Mouse (Mus musculus) layer of hippocampus, postnatal 10 days (tissue): ENCODE measurements around the gene Rnf180. TPM values are rescaled to one million over a fixed set of nuclear protein-coding genes. Genes with fewer than 3 reads are reported as not detected.

Experiments
- DNase-seq, 2 experiments: peaks; one replicate each; pipeline ENCODE4 v3.0.0; 2021; ENCODE audit warnings: low spot score in 2 of 2
- total RNA-seq, 2 experiments: library from RNA; stranded (reverse); gene quantifications; 2 replicates each; pipeline ENCODE4 v1.2.3; 2021

Rnf180 gene
- total RNA-seq, 2 experiments from 2014 or later, result 28.9 to 30.4 TPM

DNA sequence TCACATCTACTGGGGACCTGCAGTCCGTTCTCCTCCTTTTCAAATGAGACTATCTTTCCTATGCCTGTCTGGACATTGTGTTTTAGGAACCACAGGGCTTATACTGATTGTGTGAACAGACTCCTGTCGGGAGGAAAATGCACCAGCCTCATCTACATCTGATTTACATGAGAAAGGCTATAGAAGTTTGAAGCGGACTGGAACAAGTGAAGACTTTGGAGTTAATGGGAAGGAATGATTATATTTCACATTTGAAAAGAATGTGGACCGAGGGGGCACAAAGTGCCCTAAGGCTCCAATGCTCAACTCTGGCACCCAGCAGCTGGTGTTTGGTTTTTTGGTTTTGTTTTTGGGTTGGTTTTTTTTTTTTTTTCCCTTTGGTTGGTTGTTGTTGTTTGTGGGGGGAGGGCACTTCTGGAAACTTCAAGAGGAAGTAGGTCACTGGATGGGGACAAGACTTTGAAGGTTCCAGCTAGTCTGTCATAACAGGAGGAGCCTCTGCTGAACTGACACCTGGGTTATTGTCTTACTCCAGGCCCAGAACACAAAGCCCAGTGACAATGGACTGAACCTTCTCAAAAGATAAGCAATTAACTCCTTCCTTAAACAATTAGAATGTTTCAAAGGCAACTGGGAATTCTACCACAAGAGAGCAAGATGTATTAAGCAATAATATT is 37.7 kb downstream of the Rnf180 start:
- DNase-seq, result no peak

GRCm38 (mm10) chr13:105250767-105251166 is 43.8 kb downstream of the Rnf180 start:
- DNase-seq, result no peak

DNA sequence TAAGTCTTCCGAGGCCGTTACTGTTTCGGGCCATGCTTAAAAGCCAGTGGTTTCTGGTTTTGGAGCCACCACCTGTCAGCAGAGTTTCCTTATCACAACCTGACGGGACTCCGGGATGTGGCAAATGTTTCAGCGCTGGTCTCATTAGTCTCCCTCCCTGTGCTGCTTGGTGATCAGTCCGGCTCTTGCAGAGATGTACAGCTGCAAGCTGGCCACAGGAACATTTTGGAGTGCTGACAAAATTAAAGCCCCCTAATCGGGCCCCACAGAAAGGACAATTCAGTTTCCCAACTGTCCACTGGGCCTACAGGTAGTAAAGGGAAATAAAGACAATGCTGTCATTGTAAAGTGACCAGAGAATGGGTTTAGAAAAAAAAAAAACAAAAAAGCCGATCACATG is 44.4 kb downstream of the Rnf180 start:
- DNase-seq, result peak in 1 of 2 experiments; percentile 26

DNA sequence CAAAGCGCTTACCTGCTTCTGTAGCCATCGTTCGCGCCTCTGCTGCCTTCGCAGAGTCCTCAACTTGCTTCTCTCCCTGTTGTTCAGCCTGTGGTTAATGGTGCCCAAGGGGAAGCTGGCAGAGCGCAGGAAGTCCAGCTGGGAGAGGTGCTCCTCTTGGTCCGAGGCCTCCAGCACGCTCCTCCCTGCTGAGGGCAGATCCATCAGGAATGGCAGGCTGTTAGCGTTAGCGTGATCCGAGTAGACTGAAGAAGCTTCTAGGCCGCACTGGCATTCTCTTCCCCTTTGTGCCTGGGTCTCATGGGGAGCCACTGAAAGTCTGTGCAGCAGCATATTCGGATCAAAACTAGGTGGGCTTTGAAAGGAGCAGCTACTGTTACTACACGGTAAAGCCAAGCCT is 45.0 kb downstream of the Rnf180 start:
- DNase-seq, result peak; percentile 40 to 51

DNA sequence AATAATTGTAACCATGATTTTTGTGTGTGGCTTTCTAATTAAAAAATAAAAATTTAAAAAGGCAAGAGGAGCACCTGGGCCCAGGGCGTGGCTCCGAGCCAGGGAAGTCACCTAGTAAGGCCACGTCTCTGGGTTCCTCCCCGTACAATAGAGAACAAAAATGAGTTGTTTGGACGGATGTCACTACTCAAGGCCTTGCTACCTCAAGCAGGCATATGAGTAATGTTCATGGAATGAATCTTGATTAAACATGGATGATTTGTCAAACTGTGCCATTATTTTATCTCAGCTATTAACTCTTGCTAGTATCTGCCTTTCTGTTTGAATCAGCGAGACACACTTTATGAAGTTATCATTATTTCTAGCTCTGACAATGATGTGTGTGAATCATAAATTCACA is 46.9 kb downstream of the Rnf180 start:
- no peak for DNase-seq

DNA sequence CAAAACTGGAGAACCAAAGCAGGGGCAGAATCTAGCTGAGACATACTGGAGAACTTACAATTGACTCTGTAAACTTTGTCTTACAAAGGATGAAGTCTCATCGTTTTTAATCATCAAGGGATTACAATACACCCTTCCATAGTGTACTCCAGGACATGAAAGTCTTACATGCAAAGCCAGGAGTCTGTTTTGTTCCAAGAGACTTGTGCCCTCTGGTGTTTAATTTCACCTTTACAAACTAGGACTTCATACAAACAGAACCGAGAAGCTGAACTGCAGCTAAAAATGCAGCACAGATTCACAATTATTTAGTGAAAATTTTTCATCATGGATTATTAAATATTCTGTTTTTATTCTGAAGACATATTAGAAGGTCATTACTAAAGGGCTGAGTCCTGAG is 53.8 kb downstream of the Rnf180 start:
- no peak for DNase-seq

GRCm38 (mm10) chr13:105227126-105227525 is 67.5 kb downstream of the Rnf180 start:
- DNase-seq, result no peak

DNA sequence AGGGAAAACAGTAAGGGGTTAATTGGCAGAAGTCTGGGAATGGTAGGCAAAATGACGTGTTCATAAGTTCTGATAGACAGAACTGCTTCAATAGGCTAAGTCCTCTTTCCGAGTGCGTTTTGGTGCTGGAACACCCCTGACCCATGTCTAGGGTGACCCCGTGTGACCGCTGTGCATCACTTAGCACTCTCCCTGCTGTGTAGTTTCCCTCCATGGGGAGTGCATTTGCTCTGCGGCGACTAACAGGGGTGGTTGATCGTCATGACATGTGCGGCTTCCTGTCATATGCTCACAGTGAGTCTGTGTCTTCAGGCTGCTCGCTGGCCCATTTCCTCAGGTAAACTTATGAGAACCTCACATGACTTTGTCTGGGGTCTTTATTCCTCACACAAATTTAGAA is 70.6 kb downstream of the Rnf180 start:
- no peak for DNase-seq

GRCm38 (mm10) chr13:105223147-105223546 is 71.5 kb downstream of the Rnf180 start:
- DNase-seq, result peak; percentile 29 to 41

GRCm38 (mm10) chr13:105222016-105222725 is 72.4 kb downstream of the Rnf180 start:
- no peak for DNase-seq

DNA sequence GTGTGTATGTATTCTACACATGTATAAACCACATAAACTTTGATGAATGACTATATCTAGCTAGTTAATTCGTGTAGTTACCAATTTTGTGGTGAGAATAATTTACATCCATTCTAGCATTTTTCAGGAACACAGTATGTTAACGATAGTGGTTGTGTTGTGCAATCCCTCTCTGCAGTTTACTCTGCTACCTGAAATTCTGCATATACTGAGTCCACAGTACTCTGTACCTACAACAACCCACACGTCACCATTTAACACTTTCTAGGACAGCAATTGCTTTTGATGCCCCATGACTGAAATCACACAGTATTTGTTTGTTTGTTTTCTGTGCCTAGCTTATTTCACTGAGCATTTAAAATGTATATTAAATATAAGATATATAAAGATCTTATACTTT is 83.9 kb downstream of the Rnf180 start:
- DNase-seq, result no peak

GRCm38 (mm10) chr13:105203851-105204250 is 90.8 kb downstream of the Rnf180 start:
- DNase-seq, result no peak

DNA sequence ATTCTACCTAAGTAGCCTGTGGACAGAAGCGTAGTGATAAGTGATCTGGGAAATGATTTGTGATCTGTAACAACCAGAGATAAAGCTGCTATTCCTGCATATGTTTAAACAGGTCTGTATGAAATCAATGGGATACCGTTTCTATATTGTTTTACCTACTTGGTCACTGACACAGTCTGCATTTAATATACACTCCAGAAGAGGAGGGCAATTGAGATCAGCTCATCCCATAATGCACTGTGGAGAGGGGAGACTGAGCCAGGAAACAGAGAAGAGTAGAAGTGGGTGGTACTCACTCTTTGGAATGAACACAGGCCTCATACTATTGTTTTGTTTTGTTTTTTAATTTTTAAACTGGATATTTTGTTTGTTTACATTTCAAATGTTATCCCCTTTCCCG is 96.0 kb downstream of the Rnf180 start:
- no peak for DNase-seq

DNA sequence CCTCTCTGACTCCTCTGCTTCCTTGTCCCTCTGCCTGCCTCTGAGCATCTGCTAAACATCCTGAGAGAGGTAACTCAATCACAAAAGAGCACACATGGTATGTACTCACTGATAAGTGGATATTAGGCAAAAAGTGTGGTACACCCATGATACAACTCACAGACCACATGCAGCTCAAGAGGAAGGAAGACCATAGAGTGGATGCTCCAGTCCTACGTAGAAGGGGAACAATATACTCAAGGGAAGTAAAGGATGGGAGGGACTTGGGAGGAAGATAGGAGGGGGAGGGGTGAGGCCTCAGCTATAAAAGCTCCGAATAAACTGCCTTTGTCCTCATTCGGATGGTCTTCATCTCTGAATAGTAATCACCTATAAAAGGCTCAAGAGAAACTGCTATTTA is 96.6 kb downstream of the Rnf180 start:
- DNase-seq, result no peak

DNA sequence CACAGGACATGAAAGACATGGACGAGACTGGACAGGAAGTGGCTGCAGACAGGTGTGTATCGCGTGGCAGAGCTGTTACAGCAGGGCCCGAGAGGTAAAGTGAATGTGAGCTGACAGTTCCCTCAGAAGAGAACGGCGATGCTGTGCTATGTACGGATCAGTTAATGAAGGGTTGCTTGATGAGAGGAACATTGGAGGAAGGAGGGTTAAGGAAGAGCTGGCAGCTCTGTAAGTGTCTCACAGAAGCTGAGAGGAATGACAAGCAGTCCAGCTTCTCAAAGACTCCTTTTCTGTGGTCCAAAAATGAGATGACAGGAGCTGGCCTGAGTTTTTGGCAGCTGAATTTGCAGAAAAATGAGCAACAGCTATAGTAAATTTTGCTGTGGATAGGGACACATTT is 101.0 kb downstream of the Rnf180 start:
- DNase-seq, result no peak

DNA sequence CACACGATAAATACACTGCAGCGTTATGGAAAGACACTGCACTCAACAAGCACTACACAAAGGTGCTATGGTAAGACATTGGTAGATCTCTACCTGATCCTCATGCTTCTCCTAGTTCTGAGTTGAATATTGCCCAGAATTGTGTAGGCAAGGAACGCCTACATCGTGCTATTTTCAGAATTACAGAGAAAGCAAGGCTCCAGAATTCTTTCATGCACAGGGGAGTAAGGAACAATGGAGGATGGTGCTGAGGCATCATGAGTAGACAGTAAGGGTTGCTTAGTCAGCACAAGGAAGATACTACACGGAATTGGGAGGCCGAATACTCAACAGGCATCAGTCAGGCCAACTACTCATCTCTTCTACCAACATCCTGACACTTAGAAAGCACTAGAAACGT is 105.9 kb downstream of the Rnf180 start:
- no peak for DNase-seq

DNA sequence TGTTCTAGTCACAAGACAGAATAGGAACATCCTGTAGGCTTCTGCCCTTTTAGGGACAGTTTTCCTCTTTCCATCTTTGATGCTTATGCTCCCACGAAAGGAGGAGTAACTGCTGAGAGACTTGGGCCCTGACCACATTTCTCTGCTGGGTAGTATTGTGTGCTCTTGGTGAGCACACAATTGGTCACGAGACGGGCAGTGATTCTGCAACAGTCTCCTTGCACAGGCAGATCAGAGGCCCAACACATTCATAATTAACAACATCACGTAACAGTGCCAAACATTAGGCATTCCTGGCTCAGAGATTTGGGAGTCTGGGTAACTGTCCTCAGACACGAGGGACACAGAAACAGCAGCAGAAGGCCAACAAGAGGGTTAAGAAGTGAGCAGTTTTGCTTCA is 113.8 kb downstream of the Rnf180 start:
- DNase-seq, result no peak

DNA sequence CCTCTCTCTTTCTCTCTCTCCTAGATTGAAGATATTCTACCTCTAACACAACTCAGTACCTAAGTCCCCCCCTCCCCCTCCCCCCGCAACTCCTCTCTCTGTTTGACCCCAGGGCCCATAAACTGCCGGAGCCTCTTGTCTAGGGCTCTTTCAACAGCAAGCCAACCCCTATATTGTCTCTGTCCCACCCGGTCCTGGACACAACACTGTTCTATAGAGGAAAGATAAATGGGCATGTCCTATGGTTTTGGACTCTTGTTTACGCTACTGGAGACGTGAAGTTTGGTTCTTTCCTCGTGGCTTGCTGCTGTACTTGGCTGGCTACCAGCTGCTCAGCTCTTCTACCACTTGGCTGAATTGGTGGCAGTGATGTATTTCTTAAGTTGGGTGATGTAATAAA is 129.2 kb downstream of the Rnf180 start:
- DNase-seq, result no peak

- DNase-seq, result peak; percentile 8 to 28
Observed at GRCm38 (mm10) chr13:105153955-105154354, 140.7 kb downstream of the Rnf180 start.

- no peak for DNase-seq
Observed at GRCm38 (mm10) chr13:105150006-105150405, 144.6 kb downstream of the Rnf180 start.

GRCm38 (mm10) chr13:105147795-105148418 is 146.7 kb downstream of the Rnf180 start:
- no peak for DNase-seq

DNA sequence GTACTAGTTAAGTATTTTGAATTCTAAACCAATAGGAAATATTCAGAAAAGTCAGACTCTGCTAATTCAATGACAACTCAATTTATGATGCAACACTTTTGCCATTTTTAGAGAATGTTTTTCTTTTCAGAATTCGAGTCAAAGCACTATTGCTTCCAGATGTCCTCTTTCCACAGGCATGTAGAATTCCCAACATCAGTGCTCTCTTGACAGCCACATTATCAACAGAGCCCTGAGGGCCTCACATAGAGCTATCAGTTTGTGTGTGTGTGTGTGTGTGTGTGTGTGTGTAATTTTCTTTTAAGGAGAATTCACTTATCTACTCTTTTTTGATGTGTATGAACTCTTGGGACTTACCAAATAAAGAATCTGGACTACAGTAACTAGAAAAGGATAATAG is 147.8 kb downstream of the Rnf180 start:
- DNase-seq, result no peak

- no peak for DNase-seq
Observed at GRCm38 (mm10) chr13:105139881-105140280, 154.7 kb downstream of the Rnf180 start.
